In genomic region chr19:10921058-10921457, GRCm38 (mm10) we compare ENCODE assay signal across 18 mouse cellular contexts. TPM values are rescaled to one million over a fixed set of nuclear protein-coding genes. Genes with fewer than 3 reads are reported as not detected.
"Had no signal": no experiment of that assay in that cellular context is flagged by ENCODE, and none has a peak within 500 bp of the region (broad histone marks: within the 10 kb centered on the region; RNA-seq: fewer than 3 reads in every experiment).

No protein-coding gene starts in this region.

- H3K27ac ChIP-seq: neural tube, embryonic 15.5 days; stomach, embryonic 15.5 days; stomach, postnatal 0 days had no signal

- H3K9me3 ChIP-seq: neural tube, embryonic 15.5 days; stomach, embryonic 15.5 days had no signal

- H3K4me2 ChIP-seq: neural tube, embryonic 15.5 days; stomach, embryonic 15.5 days had no signal

- DNase-seq: retina, postnatal 1 day; right cerebral cortex, adult 18-20 months; right cerebral cortex, postnatal 14 days; right cerebral cortex, postnatal 25 days; right cerebral cortex, postnatal 4 days; spleen, adult 18-20 months; thymus, adult 18-20 months; thymus, adult 2 months; thymus, postnatal 14 days; thymus, postnatal 25 days; thymus, postnatal 36 days; thymus, postnatal 4 days had no signal

- H3K27me3 ChIP-seq: neural tube, embryonic 15.5 days; stomach, embryonic 15.5 days had no signal

- H3K4me1 ChIP-seq: neural tube, embryonic 15.5 days; stomach, embryonic 15.5 days had no signal

- H3K4me3 ChIP-seq: neural tube, embryonic 15.5 days; stomach, embryonic 15.5 days had no signal

- H3K36me3 ChIP-seq: neural tube, embryonic 15.5 days; stomach, embryonic 15.5 days had no signal

- H3K9ac ChIP-seq: neural tube, embryonic 15.5 days; stomach, embryonic 15.5 days had no signal

RNA-seq across cellular contexts. Expression of gene Zp1, which starts 0.6 kb away (rescaled TPM):
- polyA plus RNA-seq: neural tube, embryonic 14.5 days; stomach, embryonic 14.5 days; stomach, embryonic 15.5 days; stomach, embryonic 16.5 days had no signal

RNA-seq across cellular contexts. Expression of gene Ptgdr2, which starts 15.9 kb away (rescaled TPM):
- polyA plus RNA-seq: neural tube, embryonic 15.5 days; stomach, embryonic 14.5 days; stomach, embryonic 16.5 days had no signal
